Mouse (Mus musculus) testis, adult 2 months (tissue): ENCODE data around the gene Rapgef3.

ENCODE experiments used
- CTCF ChIP-seq: fragments of 200-500 bp; IDR thresholded peaks from 2 replicates; pipeline ENCODE4 v1.5.1; 2012; ENCODE audit warnings: low read depth, mild to moderate bottlenecking, inconsistent platforms, low read length, moderate library complexity; ENCODE audit not compliant: control insufficient read depth, insufficient read depth, insufficient replicate concordance
- POLR2A ChIP-seq: fragments of 200-500 bp; IDR thresholded peaks from 2 replicates; pipeline ENCODE4 v1.6.1; 2012; ENCODE audit warnings: low read depth, mild to moderate bottlenecking, inconsistent platforms, low read length, moderate library complexity; ENCODE audit not compliant: control insufficient read depth

DNA sequence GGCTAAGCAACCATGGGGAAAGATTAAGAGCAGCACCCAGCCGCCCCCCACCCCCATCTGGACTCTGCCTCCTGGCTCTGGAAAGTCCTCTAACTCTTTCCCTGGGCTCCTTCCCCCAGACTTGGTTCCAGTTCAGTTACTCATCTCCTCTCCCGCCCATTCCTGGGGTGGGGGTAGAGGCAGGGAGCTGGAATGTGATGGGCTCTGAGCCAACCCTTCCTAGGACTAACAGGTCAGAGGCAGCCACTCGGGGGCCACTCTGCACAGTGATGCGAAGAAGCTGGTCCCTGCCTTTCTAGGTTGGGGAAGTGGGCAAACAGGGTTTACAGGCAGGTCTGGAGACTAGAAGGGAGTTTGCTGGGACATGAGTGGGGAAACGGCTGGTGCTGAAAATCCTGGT lies 5.3 kb upstream of the Rapgef3 start:
- no peak for TF ChIP-seq CTCF
- no peak for TF ChIP-seq POLR2A
